Mouse (Mus musculus) lung, postnatal 0 days (tissue): ENCODE measurements around the gene Arhgef25.

ENCODE experiments used
- CTCF ChIP-seq: IDR thresholded peaks from 2 replicates; pipeline ENCODE4 v1.5.1; 2016; ENCODE audit warnings: antibody characterized with exemption, mild to moderate bottlenecking
- EP300 ChIP-seq: IDR thresholded peaks from 2 replicates; pipeline ENCODE4 v1.6.1; 2016; ENCODE audit warnings: antibody characterized with exemption, mild to moderate bottlenecking, control low read depth

- TF ChIP-seq CTCF: no peak
- TF ChIP-seq EP300: no peak
These were observed 7.2 kb upstream of the Arhgef25 start for GRCm38 (mm10) chr10:127197104-127197503.
